Mouse (Mus musculus): ENCODE measurements around the gene Ccdc62.

The Ccdc62 gene

DNA sequence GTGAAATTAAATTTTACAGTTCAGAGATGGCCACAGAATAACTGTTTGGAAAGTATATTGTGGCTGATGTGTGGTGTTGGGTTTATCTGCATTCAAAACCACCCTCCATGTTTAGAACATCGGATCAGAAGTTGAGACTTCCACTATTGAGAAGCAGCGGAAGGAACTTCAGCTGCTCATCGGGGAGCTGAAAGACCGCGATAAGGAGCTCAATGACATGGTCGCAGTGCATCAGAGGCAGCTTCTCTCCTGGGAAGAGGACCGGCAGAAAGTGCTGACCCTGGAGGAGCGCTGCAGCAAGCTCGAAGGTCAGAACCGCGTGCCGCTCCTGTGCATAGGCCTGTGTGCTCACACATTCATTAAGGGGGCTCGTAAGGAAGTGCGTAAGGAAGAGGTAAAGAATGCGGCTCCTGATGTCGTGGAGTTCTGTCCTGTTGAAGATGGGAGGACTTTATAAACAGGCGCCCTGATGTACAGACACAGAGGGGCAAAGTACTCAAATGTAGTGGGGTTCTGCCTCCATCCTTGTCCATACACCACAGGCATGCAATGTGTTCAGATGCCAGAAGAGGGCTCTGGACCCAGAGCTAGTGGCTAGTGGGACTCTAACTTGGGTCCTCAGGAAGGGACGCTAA is 3.6 kb downstream of the Ccdc62 start:
- ATAC-seq (ENCODE audit: insufficient number of reproducible peaks, low FRiP score, low TSS enrichment): no peak

DNA sequence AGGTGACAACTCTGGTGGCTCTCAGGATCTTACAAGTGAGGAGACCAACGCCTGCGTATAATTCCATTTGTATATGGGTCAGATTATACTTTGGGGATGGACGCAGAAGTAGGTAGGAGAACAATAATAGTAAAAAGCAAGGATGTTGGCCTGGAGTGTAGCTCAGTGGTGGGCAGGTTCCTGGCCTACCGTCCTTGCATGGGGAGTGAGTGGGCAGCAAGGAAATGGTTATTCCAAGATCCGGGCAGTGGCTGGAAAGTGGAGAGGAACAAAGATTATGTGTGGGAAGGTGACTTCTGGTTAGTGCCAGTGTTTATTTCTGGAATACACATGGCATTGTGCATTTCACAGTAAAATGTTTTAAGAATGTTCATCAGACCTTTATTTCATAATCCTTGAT is 5.5 kb downstream of the Ccdc62 start:
- ATAC-seq (ENCODE audit: insufficient number of reproducible peaks, low FRiP score, low TSS enrichment): no peak

DNA sequence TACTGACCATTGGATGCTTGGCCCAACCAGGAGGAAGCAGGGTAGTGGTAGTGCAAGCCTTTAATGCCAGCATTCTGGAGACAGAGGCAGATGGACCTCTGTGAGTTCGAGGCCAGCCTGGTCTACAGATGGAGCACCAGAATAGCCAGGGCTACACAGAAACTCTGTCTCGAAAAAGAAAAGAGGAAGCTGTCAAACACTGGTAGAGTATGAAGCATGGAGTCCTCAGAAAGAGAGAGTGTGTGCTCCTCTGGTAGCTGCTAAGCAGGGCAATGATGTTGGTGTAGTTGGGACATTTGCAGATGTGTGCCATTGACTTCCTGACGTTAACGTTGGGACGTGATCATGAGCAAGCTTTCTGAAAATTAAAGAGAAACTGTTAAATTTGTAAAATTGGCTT is 8.0 kb downstream of the Ccdc62 start:
- ATAC-seq (ENCODE audit: insufficient number of reproducible peaks, low FRiP score, low TSS enrichment): no peak

DNA sequence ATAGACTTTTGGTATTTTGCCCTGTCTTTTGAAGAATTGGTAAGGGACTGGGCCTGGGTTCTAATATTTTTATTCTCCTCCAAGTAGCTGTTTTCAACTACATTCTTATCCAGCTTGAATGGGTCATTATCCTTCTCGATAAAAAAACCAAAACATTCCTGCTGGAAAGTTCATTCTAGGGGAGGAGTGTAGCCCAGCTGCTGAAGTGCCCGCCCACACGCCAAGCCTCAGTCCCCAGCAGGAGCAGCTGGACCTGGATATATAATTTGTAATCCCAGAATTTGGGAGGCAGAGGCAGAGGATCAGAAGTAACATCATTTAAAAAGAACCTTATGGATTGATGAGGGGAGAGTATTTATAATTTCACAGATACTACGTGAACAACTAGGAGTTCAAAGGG is 16.1 kb downstream of the Ccdc62 start:
- no peak for ATAC-seq (ENCODE audit: insufficient number of reproducible peaks, low FRiP score, low TSS enrichment)

DNA sequence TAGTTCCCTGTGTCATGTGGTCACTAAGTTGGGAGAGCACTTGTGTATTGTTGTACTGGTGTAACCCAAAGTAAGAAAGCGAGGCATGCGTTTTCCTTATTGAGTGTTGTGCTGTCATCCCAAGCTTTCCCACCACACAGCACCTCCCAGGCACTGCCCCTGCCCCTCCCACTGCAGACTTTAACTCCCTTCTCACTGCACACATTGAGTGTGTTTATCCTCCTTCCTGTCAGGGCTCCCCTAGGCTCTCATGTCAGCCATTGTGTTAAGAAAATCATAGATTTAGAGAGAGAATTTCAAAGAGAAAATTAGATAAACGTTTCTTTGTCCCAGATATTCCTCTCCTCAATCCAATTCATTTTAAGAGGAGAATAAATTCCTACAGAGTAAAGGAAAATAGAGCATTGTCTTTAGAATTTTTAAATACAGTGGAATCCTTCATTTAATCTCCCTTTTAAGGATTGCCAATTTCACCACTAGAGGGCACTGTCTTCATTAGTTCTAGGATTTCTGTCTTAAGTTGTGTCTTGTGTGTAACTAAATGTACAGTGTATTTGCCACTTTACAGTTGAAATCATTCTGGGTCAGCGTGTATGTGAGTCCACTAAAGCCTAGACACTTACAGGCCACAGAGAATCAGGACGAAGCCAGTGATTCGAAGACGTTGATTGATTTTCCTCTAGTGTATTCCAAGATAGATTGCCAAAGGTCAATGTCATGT is 16.7 kb downstream of the Ccdc62 start:
- no peak; the same call in 1 of the 2 replicates for ATAC-seq (ENCODE audit: insufficient number of reproducible peaks, low FRiP score, low TSS enrichment)

DNA sequence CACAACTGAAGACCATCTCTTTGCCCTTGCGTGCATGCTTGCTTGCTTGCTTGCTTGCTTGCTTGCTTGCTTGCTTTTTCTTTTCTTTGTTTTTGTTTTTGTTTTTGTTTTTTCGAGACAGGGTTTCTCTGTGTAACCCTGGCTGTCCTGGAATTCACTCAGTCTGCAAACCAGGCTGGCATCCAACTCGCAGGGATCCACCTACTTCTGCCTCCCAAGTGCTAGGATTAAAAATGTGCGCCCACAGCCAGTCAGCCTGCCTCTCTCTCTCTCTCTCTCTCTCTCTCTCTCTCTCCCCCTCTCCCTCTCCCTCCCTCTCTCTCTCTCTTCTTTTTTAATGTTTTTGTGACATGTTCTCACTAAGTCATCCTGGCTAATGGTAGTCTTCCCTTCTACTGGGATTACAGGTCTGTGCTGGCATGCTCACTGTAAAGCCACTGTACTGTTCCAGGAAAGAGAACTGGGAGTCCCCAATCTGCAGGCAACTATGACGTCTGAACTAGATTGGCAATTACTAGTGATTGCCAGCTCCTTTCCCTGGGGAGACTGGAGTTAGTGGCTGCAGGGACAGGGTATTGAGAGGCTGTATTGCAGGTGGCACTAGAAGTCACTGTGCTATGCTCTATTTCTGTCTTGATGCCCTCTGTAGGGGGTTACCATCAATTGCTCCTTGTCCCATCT is 22.0 kb downstream of the Ccdc62 start:
- ATAC-seq (ENCODE audit: insufficient number of reproducible peaks, low FRiP score, low TSS enrichment): no peak

DNA sequence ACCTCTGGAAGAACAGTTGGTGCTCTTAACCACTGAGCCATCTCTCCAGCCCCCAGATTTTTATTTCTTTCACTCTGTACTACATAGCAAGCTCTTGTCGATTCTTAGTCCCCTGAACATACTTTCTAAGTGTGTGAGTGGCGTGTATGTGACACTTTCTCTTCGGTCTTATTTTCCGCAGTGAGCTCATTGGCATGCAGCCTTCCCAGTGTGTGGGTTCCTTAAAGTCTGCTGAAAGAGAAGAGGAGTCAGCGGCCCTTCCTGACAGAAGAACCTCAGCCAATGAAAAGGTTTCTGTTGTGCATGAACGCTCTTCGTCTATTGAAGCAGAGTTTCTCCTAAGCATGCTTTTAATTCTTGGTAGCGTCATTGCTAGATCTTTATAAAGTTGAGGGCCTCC is 26.7 kb downstream of the Ccdc62 start:
- ATAC-seq (ENCODE audit: insufficient number of reproducible peaks, low FRiP score, low TSS enrichment): no peak

DNA sequence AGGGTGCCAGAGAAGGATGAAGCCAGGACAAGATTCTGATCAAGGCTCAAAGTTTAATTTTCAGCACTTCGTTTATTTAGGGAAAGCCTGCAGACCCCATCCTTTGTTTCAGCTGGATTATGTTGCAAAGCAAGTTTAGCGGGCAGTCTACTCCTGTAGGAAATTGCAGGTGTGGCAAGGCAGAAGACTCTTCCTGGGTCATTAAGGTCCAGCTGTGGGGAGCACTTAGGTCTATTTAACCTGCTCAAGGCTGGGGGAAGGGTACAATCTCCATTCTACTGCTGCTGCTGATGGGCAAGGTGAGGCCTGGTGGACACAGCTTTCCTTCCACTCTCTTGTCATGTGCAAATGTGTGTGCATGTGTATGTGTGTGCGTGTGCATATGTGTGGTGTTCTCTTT is 28.5 kb downstream of the Ccdc62 start:
- ATAC-seq (ENCODE audit: insufficient number of reproducible peaks, low FRiP score, low TSS enrichment): no peak

DNA sequence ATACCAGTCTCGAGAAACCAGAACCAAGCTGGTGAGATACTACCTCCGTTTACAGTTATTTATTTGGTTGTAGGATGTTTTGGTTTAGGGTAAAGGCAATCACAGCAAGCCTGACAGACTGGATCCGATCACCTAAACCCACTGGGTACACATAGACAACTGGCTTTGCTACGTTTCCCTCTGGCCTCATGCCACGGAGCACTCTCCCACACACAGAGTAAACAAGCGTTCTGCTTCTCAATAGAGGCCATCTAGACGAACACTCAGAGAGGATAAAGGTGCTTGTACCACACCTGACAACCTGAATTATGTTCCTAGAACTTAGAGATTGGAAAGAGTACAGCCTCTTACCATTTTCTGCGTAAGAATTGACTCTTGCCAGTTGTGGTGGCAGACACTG is 29.6 kb downstream of the Ccdc62 start:
- ATAC-seq (ENCODE audit: insufficient number of reproducible peaks, low FRiP score, low TSS enrichment): no peak

DNA sequence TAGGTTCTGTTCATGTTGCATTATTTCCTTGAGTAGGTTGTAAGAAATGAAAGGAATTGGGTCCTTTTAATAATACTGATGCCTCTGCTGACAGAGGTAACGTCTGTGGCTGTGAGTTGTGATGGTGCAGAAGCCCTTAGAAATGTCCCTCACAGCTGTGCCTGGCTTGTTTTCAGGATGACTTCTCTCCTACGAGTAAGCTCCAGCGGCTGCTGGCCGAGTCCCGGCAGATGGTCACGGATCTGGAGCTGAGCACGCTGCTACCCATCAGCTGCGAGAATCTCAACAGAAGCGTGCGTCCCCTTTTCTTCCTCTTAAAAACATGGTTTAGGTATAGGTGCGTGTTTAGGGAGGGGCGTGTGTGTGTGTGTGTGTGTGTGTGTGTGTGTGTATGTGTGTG is 30.6 kb downstream of the Ccdc62 start:
- ATAC-seq (ENCODE audit: insufficient number of reproducible peaks, low FRiP score, low TSS enrichment): no peak

DNA sequence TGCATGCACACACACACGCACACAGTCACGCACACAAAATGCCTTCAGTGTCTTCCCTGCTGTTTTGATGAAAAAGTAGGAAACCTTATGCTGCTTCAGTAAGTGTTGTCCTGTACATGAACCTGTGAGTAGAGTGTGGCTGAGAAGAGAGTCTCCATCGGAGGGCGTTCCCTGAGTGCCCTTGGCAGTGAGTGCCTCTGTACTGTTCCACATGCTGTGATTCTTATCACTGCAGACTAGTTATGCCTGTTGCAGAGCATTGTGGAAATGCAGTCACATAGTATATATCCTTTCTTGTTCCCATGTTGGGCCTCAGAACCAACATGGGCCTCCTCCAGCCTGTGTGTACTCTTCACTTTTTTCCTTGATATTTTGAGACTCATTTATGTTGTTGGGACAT is 33.7 kb downstream of the Ccdc62 start:
- no peak for ATAC-seq (ENCODE audit: insufficient number of reproducible peaks, low FRiP score, low TSS enrichment)

DNA sequence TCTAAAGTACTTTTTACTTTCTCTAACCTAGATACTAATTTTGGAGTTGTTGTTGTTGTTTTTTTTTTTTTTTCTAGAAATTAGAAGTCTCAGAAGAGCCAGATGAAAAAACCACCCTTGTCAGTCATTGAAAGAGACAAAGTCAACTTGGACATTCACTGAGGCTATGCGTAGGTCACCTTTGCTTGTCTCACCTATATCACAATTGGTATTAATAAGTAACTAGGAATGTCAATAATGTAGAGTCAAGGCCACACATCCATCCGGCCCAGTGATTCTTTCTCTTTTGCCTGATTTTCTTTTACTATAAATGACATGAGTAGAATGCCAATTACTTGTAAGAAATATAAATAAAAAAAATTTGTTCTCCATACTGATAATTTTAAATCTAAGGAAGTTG is 36.3 kb downstream of the Ccdc62 start:
- no peak for ATAC-seq (ENCODE audit: insufficient number of reproducible peaks, low FRiP score, low TSS enrichment)

DNA sequence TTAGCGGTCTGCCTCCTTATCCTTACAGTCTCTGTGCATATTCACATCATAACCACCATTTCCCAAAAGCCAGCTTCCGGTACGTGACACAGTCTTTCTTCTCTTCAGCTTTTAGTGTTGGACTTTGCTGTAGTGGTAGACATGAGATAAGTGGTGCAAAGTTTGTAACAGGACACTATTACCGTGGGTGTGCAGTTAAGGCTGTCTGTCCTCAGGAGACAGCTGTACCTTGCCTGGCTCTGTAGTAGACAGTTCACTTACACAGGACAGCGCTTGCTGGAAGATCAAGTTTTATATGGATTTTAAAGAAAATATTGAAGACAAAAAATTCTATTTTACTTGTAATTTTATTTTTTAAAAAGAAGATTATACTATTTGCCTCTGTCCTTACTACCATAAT is 38.0 kb downstream of the Ccdc62 start:
- no peak for ATAC-seq (ENCODE audit: insufficient number of reproducible peaks, low FRiP score, low TSS enrichment)

DNA sequence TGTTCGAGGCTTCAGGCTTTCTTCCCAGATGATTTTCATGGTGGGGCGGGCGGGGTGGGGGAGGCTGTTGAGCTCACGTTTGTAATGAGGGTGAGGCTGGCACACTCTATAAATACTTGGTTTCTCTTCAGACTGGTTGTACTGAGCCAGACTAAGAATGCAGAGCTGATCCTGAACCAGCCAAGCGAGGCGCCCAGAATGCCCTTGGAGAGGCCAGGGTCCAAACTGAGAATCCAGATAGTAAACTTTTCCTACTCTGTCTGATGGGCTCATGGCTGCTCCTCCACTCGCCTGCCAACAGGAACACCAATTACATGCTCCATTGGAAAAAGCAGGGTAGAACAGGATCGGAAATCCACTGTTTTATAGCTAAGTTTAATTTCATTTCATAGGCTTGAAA is 38.7 kb downstream of the Ccdc62 start:
- no peak for ATAC-seq (ENCODE audit: insufficient number of reproducible peaks, low FRiP score, low TSS enrichment)

DNA sequence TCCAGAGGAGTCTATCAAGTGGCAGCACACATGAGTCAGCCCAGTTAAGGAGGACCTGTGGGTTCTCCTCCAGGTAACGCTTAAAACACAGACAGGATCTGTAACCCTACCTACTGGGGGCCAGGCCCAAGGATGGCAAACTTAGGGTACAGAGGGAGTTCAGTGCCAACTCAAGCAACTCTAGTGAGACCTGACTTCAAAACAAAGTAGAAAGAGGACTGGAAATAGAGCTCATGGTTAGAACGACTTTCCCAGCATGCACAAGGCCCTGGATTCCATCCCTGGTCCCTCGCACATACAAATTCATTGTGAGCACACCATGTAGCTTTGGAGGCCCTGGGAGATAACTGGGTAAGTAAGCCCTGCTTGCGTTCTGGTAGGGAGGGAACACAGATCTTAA is 40.1 kb downstream of the Ccdc62 start:
- no peak for ATAC-seq (ENCODE audit: insufficient number of reproducible peaks, low FRiP score, low TSS enrichment)

DNA sequence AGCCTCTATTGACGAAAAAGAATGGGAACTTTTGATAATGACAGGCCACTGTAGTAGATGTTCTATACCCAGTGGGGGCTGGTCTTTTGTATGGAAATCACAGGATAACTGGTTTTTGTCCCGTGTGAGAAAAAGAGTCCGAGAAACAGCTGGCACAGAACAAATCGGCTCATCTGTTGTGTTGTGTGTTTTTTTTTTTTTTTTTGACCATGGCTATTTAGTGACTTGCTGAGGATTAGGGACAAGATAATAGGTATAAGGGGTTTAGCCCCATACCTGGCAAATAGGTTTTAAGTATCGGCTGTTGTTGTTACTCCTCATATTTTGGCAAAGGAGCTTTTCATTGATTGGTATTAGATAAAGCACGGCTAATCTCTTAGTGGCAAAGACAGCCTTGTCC is 42.0 kb downstream of the Ccdc62 start:
- ATAC-seq (ENCODE audit: insufficient number of reproducible peaks, low FRiP score, low TSS enrichment): no peak

DNA sequence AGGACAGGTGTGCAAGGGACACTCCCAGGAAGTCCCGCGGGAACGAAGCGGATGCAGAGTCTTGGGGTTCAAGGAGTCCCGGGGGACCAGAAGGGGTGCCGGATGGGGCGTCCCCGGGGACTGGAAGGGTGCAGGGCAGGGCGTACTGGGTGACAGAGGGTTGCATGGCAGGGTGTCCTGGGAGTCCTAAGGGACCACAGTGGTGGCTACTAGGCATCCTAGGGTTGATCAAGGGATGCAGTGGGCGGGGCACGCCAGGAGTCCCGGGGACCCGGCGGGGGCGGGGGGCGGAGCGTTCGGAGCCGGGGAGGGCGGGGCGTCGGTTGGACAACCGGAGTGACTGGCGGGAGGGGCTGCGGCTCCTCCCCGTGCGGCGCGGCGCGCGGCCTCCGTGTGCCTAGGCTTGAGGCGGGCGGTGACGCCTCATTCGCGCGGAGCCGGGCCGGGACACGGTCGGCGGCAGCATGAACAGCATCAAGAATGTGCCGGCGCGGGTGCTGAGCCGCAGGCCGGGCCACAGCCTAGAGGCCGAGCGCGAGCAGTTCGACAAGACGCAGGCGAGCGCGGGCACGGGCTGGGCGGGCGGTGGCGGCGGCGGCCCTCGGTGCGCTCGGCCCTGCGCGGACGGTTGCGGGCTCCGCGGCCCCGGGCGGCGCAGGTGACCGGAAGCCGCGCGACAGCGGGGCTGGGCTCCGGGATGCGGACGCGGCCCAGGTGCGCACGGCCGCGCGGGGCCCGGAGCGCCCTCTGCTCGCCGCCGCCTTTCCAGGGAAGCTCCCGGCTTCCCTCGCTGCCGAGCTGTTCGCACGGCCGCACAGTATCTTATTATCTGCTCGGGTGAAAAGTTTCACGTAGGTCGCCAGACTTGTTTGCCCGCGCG is 43.1 kb downstream of the Ccdc62 start, which contains the start of gene Hip1r:
Gene Hip1r (plus strand): TSS at position 330 of the 880 bp plus-strand sequence.
- ATAC-seq (ENCODE audit: insufficient number of reproducible peaks, low FRiP score, low TSS enrichment): peak; percentile 65; the same call in 1 of the 2 replicates

DNA sequence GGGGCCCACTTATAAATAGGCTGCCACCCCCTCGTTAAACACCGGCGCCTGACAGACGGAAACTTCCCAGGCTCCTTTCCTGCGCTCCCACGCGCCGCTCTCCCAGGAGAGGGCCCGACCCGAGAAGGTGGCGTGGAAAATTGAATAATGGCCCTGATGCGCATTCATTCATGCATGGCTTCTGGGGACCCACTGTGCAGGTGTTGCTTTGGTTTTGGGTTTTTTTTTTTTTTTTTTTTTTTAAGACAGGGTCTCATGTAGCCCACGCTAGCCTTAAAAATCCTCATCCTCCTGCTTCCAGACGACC is 43.7 kb downstream of the Ccdc62 start:
- ATAC-seq (ENCODE audit: insufficient number of reproducible peaks, low FRiP score, low TSS enrichment): no peak

DNA sequence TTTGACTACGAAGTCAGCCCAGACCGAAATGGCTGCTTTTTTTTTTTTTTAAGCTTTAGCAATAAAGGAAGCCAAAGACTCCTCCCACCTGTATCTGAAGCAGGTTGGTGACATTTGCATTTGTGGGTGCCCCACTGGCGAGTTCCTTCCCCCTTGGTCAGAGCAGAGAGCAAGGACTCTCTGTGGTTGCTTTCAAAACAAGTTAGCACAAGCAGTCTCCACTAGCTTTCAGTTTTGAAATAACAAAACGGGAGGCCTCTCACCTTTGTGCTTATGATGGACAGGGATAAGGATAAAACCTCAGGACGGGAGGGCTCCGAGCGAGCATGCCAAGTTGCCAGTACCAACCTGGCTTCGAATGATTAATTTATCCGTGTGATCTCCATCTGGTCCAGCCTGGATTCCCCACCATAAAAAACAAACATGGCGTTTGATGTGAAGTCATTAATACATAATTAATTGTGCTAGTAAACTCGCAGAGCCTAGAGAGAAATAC is 44.2 kb downstream of the Ccdc62 start:
- ATAC-seq (ENCODE audit: insufficient number of reproducible peaks, low FRiP score, low TSS enrichment): no peak

DNA sequence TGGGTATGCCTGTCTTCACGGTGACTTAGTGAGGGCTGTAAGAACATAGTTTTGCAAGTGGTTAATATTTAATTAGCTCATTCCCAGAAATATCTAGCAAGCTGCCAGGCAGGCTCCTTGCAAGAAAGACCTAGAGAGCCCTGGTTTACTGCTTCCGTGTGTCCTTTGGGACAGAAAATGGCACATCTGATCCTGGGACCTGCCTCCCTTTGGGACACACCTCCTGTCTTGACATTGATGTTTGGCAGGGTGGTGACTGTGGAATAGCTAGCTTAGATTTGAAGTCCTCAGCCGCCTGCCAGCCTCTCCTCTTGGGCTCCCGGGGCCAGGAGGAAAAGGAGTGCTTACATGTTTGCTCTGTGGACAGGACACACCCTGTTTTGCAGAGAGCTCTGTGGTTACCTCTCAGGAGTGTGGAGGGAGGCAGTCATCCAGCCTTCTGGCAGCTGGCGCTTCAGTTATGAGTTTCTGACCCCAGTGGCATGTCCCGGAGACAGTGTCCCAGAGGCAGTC is 45.2 kb downstream of the Ccdc62 start:
- no peak for ATAC-seq (ENCODE audit: insufficient number of reproducible peaks, low FRiP score, low TSS enrichment)
